Mouse (Mus musculus) monocyte, adult 5-6 weeks (primary cell): ENCODE data around the gene Sept5. TPM values are rescaled to one million over a fixed set of nuclear protein-coding genes. Genes with fewer than 3 reads are reported as not detected.

Source experiments
- ATAC-seq: fragments of 153-309, 156-312 bp; replicated peaks from 2 replicates; pipeline ENCODE4 v1.8.0; 2017; ENCODE audit warnings: mild to moderate bottlenecking; ENCODE audit not compliant: low TSS enrichment, insufficient number of reproducible peaks, severe bottlenecking, poor library complexity, low FRiP score
- total RNA-seq: library from RNA; stranded (forward); fragments of 200-1000, 200-491, 200-594 nt; gene quantifications from 3 replicates; pipeline ENCODE4 v1.2.3, GENCODE M21; 2017

The Sept5 gene
- total RNA-seq, 1 experiment from 2014 or later = 1.5 TPM

DNA sequence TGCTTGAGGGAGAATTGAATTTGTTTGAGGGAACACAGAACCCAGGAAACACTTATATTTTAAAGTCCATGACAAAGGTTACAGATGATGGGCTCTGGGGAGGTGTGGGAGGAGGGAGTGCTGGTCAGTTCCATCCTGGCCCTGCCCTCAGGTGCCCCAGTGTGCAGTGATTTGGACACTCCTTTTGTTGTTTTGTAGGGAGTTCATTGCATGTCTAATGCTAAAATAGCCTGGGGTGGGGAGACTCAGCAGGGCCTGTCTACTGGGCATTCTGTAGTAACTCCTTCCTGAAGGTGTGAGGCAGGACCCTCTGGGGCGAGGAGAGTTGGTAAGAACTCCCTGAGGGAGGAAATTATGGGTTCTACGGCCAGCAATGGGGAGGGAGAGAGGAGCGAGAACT lies 7.0 kb upstream of the Sept5 start:
- no peak for ATAC-seq

DNA sequence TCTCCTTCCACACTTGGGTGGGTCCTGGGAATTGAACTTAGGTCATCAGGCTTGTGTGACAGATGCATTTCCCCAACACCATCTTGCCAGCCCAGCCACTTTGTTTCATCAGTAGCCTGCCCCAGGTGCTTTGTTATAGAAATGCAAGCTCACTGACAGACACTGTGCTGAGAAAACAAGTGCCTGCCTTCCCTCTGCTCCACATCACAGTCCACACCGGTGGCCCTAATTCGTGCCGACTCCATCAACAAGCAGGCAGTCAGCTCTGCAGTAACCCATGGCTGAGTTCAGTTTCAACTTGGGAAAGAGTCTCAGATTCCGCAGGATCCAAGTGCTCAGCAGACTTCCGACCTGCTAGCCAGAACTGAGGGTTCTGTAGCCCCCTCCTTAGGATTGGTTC lies 6.6 kb upstream of the Sept5 start:
- ATAC-seq = no peak

DNA sequence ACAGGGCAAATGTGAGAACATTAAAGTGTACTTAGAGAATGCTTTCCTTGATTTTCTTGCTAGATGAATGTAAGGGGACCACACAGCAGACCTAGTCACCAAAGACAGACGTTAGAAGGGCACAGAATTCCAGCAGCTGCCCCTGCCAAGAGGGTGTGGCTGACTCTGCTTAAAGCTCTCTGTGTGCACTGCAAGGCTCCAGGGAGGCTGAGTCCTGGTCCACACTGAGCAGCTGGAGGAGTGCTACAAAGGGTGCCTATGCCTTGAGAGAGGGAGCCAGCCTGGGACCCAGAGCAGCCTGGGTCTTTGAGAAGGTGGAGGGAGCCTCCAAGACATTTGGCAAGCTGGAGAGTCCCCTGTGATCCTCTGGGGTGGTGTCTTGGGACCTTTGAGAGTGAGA lies 3.6 kb upstream of the Sept5 start:
- ATAC-seq = no peak

DNA sequence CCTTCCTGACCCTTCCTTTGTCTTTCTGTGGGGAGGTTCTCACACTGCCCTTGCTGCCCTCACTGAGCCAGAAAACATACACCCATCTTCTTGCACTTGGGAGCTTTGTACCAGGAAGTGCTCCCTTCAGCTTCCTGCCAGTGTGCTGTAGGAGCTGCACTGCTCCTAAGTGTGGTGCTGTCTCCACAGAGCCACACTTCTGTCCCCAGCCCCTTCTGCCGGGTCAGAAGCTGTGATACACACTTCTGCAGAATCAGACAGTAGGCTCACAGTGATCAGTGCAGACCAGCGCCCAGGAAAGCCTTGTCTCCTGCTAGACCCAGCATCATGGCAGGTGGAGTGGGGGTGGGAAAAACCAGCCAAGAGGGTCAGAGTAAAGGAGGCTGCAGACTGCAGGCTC lies 3.1 kb upstream of the Sept5 start:
- ATAC-seq = no peak

DNA sequence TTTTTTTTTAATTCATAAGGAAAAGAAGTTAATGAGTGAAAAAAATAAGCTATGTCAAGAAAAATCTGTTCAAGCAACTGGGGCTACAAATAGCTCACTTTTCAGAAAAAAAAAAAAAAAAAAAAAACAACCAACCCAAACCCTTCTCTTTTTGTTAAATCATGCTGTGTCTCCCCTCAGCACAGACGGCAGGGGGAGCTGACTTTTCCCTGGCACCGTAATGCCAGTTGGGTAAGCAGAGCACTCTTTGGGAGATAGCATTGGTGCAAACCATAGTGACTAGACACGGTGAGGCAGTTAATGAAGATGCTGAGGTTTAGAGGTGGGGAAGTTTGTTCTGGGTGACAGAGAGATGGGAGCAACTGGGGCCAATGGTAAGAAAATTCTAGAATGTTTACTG lies 2.3 kb upstream of the Sept5 start:
- ATAC-seq = no peak

DNA sequence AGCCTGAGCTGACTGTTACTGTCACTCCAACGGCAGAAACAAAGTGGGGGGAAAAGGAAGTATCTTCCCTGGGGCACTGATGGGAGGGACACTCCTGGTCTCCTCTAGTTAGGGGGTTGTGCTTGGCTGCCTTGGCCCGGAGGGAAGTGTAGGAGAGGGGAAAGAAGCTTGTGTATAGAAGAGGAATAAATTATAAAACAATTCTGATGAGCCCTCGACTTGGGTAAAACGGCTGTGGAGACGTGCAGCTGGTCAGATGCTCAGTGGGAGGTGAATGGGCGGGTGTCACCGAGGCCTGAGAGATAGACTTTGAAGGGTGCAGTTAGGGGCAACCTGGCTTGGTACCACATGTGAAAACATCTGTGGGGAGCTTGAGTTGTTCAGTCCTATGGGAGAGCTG lies 1.4 kb upstream of the Sept5 start:
- ATAC-seq = no peak

DNA sequence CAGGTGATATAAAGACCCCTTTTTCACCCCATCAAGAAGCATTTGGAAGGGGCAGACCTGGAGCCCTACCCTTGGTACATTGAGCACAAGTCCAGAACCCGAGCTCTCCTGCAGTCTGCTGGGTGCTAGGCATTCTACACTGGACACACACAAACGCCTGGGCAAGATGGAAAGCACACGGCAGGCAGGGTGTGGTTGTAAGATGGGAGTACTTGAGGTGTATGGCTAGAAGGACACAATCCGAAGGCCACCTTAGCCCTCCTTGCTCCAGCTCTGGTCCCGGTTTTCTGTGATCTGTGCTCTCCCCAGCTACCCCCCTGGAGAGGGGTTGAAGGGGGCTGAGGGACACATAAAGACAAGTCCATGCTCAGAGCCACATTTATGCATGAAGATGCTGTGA lies 537 bp upstream of the Sept5 start:
- no peak for ATAC-seq

DNA sequence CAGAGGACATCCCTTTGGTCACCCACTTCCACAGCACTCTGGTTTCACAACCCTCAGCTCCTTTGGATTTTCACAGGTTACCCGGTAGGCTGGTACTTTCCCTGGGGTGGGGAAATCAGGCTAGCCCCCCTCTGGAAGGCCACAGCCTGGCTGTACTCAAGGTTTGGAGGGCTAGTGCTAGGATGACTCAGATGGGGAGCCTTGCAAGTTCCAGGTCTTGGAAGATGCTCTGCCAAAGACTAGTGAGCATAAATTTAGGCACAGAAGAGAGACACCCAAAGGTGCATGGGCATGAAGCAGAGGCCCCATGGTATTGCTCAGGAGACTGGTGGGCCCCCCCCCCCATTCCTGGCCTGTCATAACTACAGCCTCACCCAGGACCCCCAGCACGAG lies 810 bp downstream of the Sept5 start:
- no peak for ATAC-seq

DNA sequence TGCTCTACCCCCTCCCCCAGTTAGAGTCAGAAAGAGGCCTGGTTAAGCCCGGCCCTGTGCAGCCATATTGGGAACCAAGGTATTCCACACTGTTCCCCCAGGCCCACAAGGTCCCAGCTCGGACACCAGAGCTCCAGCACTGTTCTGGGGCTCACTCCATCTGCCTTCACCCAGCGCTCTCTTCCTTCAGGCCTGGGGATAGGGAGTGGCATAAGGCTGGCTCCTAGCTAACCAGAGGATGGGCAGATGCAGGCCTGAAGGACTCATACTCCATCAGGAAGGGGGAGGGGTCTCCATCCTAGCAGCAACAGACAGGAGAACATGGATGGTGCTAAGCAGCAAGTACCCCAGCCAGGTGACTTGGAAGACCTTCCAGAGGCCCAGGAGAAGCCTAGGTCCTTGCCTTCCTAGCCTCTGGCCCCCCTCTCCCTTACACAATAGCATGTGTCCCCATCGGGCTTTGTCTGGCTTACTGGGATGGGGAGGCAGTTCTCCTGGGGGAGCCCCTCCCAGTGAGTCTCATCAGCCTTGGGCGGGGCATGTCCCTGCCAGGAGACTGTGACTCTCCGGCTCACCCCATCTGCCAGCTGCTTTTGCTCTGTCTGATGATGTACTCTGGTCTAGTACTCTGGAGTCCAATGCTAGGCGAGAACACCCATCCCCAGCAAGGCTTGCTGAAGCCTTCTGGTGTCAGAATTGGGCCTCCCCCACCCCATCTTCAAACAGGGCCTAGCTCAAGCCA lies 1.4 kb downstream of the Sept5 start:
- no peak for ATAC-seq

DNA sequence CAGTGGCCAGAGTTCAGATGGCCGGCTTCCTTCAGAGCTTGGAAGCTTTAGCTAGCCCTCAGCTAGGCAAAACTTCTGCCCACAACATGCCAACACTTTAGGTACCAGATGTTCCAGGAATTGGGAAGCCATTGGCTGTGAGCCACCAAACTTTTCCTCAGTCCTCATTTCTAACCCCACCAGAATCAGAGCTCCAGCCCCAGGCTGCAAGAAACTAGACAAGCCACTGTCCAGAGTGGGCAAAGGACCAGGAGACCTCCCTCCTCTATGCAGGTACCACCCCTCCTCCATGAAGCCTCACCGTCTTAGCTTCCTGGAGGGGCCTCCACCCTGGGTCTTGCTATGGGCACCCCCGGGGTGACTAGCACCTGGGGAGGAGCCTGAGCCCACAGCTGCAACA lies 2.6 kb downstream of the Sept5 start:
- no peak for ATAC-seq

DNA sequence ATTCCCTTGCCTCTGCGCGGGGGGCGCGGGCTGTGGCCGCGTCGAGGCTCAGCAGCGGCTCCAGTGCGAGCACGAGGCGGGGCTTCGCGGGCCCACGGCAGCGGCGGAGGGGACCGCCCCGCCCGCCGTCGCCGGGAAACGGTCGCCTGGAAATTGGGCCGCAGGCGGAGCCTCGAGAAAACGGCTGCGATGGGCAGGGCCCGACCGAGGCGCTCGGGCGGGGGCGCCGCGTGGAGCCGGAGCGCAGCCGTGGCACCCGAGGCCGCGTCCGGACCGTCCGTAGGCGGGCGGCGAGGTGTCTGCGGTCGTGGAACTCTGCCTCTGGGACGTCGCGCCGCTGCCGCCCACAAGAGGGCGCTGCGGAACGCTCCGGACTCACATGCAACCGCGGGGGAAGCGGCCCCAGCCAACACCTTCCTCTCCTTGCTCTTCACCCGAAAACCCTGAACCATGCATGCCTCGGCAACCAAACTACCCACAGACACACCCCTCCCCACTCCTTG lies 3.3 kb downstream of the Sept5 start, which contains the start of gene Gm49601:
Gene Gm49601 (minus strand): TSS at position 52 of the 503 bp plus-strand sequence.
- peak; percentile 47 for ATAC-seq

DNA sequence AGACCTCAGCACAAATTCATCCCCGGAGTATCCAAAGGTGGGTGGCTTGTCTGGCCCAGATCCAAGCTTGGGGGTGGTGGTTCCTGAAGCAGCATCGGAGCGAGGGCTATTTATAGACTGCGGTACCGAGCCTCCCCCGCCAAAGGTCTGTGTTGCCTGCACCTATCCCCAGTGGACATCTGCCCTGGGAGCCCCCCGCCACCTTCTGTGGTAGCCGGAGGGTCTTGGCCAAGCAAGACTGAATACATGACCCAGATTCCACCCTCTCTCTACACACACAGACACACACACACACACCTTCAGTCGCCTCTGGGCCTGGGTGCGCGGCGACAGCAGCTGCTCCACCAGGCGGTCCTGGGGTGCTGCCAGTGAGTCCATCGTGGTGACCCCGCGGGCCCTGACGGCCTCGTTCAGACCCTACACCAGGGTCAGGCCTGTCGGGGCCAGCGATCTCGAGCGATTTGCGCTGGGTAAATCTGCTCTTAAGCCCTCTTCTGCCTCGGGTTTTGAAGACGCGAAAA lies 3.9 kb downstream of the Sept5 start:
- ATAC-seq = no peak

DNA sequence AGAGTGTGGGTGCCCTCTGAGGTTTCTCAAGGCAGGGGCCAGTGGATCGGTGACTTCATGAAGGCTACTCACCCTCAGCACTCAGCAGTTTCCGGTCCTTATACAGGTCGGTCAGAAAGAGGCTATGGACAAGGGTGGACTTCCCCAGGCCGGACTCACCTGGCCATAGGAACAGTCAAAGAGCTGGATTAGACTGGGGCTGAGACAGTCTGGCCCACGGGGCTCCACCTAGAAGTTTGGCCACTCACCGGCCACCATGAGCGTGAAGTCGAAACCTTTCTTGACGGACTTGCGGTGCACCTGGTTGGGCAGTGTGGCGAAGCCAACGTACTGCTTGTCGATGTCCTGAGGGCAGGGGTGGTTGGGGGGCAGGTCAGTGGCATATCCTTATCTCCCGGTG lies 4.7 kb downstream of the Sept5 start:
- no peak for ATAC-seq

DNA sequence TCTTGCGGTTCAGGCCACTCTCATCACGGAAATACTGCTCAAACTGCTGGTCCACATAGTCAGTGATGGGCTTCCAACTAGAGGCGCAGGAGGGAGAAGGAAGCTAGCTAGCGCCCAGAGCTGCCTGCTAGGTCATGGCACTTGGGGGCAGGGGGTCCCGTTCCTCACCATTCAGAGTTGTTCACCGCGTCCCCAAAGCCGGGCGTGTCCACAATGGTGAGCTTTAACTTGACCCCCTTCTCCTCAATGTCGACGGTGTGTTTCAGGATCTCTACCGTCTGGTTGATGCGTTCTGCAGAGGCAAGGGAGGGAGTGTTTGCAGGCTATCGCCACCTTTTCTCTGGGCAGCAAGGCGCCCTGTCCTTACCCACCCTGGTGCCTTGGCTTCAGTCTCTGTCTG lies 5.1 kb downstream of the Sept5 start:
- ATAC-seq = no peak

DNA sequence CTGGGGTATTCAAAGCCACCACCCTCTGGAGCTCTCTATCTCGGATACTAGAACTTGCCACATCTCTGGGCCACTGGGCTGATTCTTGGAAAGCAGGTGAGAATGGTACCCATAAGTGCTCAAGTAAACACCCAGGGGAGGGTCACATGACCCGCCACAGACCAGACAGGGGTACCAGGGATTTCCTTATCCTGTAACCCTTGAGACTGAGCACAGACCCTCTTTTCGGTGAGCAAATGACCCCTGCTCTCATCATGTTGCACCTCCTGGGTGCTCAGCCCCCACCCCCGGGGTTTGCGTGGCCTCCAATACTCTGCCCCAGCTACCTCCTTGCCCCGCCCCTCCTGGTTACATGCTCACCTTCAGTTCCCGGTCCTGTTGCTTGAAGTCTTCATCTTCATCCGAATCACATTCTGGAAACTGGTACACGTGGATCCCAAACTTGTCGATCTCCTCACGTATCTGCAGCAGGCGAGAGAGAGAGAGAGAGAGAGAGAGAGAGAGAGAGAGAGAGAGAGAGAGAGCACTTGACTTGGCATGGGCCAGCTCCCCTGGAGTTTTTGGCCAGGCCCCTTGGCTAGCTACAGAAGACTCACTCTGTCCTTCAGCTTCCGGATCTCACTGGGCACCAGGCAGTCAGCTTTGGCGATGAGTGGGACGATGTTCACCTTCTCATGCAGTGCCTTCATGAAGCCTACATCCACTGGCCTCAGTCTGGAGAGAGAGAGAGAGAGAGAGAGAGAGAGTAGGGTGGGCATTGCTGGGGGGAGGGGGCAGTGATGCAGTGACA lies 5.8 kb downstream of the Sept5 start:
- no peak for ATAC-seq

DNA sequence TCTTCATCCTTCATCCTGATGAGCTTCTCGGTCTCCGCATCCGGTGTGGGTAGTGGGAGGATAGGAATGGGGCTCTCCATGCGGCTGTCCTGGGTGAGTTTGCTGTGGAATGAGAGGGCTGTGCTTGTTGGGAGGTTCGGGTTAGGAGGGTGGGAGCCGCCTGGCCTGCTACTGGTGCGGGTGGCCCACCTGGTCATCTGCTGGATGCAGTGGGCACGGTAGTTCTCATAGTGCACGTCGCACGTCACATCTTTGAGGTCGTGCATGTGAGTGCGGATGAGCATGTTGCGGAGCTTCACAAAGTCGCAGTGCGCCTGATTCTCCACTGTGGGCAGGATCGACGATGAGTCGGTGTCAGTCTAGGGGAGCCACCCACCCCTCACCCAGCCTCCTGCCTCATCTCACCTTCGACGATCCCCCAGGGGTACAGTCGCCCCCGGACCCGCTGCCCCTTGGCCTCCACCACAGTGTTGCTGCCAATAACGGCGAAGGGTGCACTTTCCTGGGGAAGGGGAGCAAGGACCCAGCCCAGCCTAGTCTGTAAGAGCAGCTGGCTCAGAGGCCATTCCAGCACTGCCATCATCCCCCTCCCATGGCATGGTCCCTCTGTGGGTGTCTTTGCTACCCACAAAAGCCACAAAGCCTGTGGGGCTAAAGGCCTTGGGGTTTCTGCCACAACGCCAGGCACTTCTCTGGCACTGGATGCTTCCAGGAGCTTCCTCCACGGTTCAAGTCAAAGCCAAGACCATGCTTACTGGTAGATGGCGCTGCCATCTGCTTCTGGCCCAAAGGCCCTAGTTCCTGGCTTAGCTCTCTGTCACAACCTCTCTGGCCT lies 6.6 kb downstream of the Sept5 start:
- no peak for ATAC-seq

DNA sequence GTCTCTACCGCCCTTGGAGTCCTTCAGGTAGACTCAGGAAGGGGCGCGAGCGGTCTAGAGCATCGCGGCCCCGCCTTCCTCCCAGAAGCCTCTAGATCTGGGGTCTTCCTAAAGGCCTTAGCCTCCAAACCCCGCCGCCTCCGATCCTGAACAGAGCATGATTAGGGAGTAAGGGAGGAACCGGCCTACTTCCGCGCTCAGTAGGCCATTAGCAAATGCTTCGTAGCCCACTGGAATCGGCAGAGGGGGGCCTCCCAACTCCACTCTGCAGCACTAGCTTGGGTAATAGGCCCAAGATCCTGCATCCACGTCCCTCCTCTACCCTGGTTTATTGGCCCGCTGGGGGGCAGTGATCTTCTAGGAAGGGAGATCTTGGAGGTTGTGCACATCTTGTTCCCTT lies 7.7 kb downstream of the Sept5 start, which contains the start of gene Gp1bb:
Gene Gp1bb (minus strand): TSS at position 385 of the 400 bp plus-strand sequence.
- no peak for ATAC-seq

DNA sequence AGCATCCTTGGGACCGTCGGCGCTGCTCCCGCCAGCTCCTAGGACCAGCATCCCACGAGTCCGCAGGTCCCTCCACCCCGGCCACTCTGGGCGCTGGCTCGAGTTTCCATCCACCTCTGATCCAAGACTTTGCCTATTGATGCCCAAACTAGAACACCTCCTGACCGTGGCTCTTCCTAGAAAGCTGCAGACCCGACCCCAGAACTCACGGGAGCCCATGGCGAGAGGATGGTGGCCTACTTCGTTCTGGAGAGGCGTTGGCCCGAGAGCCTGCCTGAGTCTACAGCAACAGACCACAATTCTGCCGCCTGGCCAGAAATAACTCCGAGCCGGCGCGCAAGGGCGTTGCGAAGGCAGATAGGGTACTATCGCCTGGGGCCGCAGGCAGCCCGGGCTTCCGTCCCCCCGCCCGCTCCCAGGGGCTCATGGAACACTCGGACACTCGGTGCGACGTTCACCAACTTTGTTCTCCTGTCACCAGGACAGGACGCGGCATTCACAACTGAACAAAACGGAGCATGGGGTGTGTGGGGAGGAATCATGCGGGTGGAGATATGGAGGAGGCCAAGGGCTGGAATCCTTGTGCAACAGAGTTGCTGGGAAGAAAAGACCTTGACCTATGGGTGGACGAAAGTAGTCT lies 8.3 kb downstream of the Sept5 start:
- ATAC-seq = no peak
